8 mouse cellular contexts compared by ENCODE assay signal in genomic region chr11:84829495-84829894, GRCm38 (mm10). TPM values are rescaled to one million over a fixed set of nuclear protein-coding genes. Genes with fewer than 3 reads are reported as not detected.
DNase-seq lines count a peak whose midpoint lies in the region; ATAC-seq and TF ChIP-seq lines count a peak whose summit lies in the region.
"Not testable (repeated sequence)": the region's sequence is repeated elsewhere in the genome, so short reads cannot be mapped to it uniquely, and the experiment has no call there.

No protein-coding gene starts in this region.

- H3K9me3 ChIP-seq in MEL (replicated peaks; ENCODE audit: insufficient read depth, low read length); heart, embryonic 11.5 days (replicated peaks; ENCODE audit: control insufficient read depth, low read length); hindbrain, postnatal 0 days (ENCODE audit: low read length); limb, embryonic 11.5 days (ENCODE audit: control insufficient read depth, low read length); lung, embryonic 14.5 days (ENCODE audit: low read depth, low read length); midbrain, postnatal 0 days (ENCODE audit: low read length): not testable (repeated sequence)

- H3K79me2 ChIP-seq in MEL (ENCODE audit: control insufficient read depth, insufficient read depth, low read length, poor library complexity), result peaks cover 31% of the 10 kb centered on the region

- not testable (repeated sequence) for TF ChIP-seq POLR2A in MEL (IDR thresholded peaks at IDR 0.05; ENCODE audit: control insufficient read depth in 1 of 2, insufficient read depth in 1 of 2, low read depth in 1 of 2, low read length in 2 of 2, poor library complexity in 1 of 2); embryonic fibroblast, embryonic 13.5 days (IDR thresholded peaks at IDR 0.05; ENCODE audit: low read depth, low read length); testis, adult 2 months (IDR thresholded peaks at IDR 0.05; ENCODE audit: control insufficient read depth, low read depth, low read length)

- H3K4me1 ChIP-seq in MEL (ENCODE audit: control insufficient read depth in 1 of 2, insufficient read depth in 2 of 2, low read length in 2 of 2), result peaks cover 7 to 37% of the 10 kb centered on the region in 2 experiments
- H3K4me1 ChIP-seq in embryonic fibroblast, embryonic 13.5 days (ENCODE audit: control insufficient read depth, insufficient read depth, low read length); hindbrain, postnatal 0 days (ENCODE audit: insufficient read depth, low read length); limb, embryonic 11.5 days (ENCODE audit: control insufficient read depth, insufficient read depth, low read length); lung, embryonic 14.5 days (ENCODE audit: insufficient read depth); midbrain, postnatal 0 days (ENCODE audit: insufficient read depth, low read length); testis, adult 2 months (ENCODE audit: control insufficient read depth, insufficient read depth, low read length): not testable (repeated sequence)
- peaks cover 26% of the 10 kb centered on the region for H3K4me1 ChIP-seq in heart, embryonic 11.5 days (ENCODE audit: control insufficient read depth, insufficient read depth, low read length)

- not testable (repeated sequence) for TF ChIP-seq RAD21 in MEL (IDR thresholded peaks at IDR 0.05; ENCODE audit: low read depth, low read length)

- WGBS in heart, embryonic 11.5 days (ENCODE audit: insufficient replicate concordance), result 75% methylated on average over 11 of the region's 11 CpGs
- 81% methylated on average over 11 of the region's 11 CpGs for WGBS in hindbrain, postnatal 0 days
- WGBS in limb, embryonic 11.5 days, result 82% methylated on average over 11 of the region's 11 CpGs
- WGBS in lung, embryonic 14.5 days, result 65% methylated on average over 11 of the region's 11 CpGs
- 78% methylated on average over 11 of the region's 11 CpGs for WGBS in midbrain, postnatal 0 days

- not testable (repeated sequence) for TF ChIP-seq CTCF in MEL (IDR thresholded peaks at IDR 0.05 in 2 of 3, conservative IDR thresholded peaks at IDR 0.05 in 1 of 3; ENCODE audit: control insufficient read depth in 1 of 3, insufficient read depth in 1 of 3, low read depth in 2 of 3, low read length in 3 of 3, poor library complexity in 1 of 3, severe bottlenecking in 1 of 3); embryonic fibroblast, embryonic 13.5 days (IDR thresholded peaks at IDR 0.05; ENCODE audit: borderline replicate concordance, insufficient read depth, low read length); hindbrain, postnatal 0 days (IDR thresholded peaks at IDR 0.05; ENCODE audit: low read depth); lung, embryonic 14.5 days (IDR thresholded peaks at IDR 0.05; ENCODE audit: low read depth); midbrain, postnatal 0 days (IDR thresholded peaks at IDR 0.05); testis, adult 2 months (IDR thresholded peaks at IDR 0.05; ENCODE audit: control insufficient read depth, insufficient read depth, insufficient replicate concordance, low read depth, low read length)

- peak overlapping the region; percentile 80 for H3K4me2 ChIP-seq in heart, embryonic 11.5 days
- H3K4me2 ChIP-seq in hindbrain, postnatal 0 days (ENCODE audit: low read depth, low read length), result peak overlapping the region; percentile 93
- peak overlapping the region; percentile 92; the same call in 1 of the 2 replicates for H3K4me2 ChIP-seq in limb, embryonic 11.5 days (ENCODE audit: low read depth, severe bottlenecking)
- peak overlapping the region; percentile 90 for H3K4me2 ChIP-seq in lung, embryonic 14.5 days
- H3K4me2 ChIP-seq in midbrain, postnatal 0 days (ENCODE audit: low read depth, low read length, poor library complexity, severe bottlenecking), result peak overlapping the region; percentile 90

- peak overlapping the region; percentile 98 for H3K27ac ChIP-seq in MEL (ENCODE audit: control insufficient read depth, low read depth, low read length)
- H3K27ac ChIP-seq in embryonic fibroblast, embryonic 13.5 days (ENCODE audit: insufficient read depth, low read length), result peak overlapping the region; percentile 74
- H3K27ac ChIP-seq in heart, embryonic 11.5 days (ENCODE audit: low read depth, low read length), result peak overlapping the region; percentile 77
- peak overlapping the region; percentile 81 for H3K27ac ChIP-seq in hindbrain, postnatal 0 days
- not testable (repeated sequence) for H3K27ac ChIP-seq in limb, embryonic 11.5 days (replicated peaks; ENCODE audit: low read depth, low read length)
- H3K27ac ChIP-seq in lung, embryonic 14.5 days (ENCODE audit: low read depth), result peak overlapping the region; percentile 56
- peak overlapping the region; percentile 67 for H3K27ac ChIP-seq in midbrain, postnatal 0 days (ENCODE audit: low read depth, low read length)
- peak overlapping the region; percentile 91 for H3K27ac ChIP-seq in testis, adult 2 months (ENCODE audit: control insufficient read depth, insufficient read depth, low read depth, low read length)

- H3K36me3 ChIP-seq in MEL (ENCODE audit: control insufficient read depth in 1 of 2, insufficient read depth in 2 of 2, low read length in 2 of 2), result peaks cover 20 to 37% of the 10 kb centered on the region in 2 experiments
- peaks cover 15% of the 10 kb centered on the region for H3K36me3 ChIP-seq in heart, embryonic 11.5 days (ENCODE audit: control insufficient read depth, insufficient read depth, low read length)
- H3K36me3 ChIP-seq in hindbrain, postnatal 0 days (ENCODE audit: insufficient read depth, low read length); testis, adult 2 months (ENCODE audit: control insufficient read depth, insufficient read depth, low read length): not testable (repeated sequence)
- peaks cover 11% of the 10 kb centered on the region; the same call in 1 of the 2 replicates for H3K36me3 ChIP-seq in limb, embryonic 11.5 days (ENCODE audit: control insufficient read depth, insufficient read depth, low read length)
- peaks cover 36% of the 10 kb centered on the region for H3K36me3 ChIP-seq in lung, embryonic 14.5 days (ENCODE audit: insufficient read depth)
- peaks cover 23% of the 10 kb centered on the region for H3K36me3 ChIP-seq in midbrain, postnatal 0 days (ENCODE audit: insufficient read depth, low read length)

- peak overlapping the region; percentile 91 to 95 for H3K4me3 ChIP-seq in MEL (ENCODE audit: control insufficient read depth in 1 of 2, insufficient read depth in 1 of 2, low read depth in 2 of 2, low read length in 2 of 2)
- peak overlapping the region; percentile 50; the same call in 1 of the 2 replicates for H3K4me3 ChIP-seq in embryonic fibroblast, embryonic 13.5 days (ENCODE audit: insufficient read depth, low read length)
- H3K4me3 ChIP-seq in heart, embryonic 11.5 days (ENCODE audit: low read depth, low read length), result peak overlapping the region; percentile 84
- H3K4me3 ChIP-seq in hindbrain, postnatal 0 days (ENCODE audit: low read length), result peak overlapping the region; percentile 65
- H3K4me3 ChIP-seq in limb, embryonic 11.5 days (ENCODE audit: low read depth, low read length), result peak overlapping the region; percentile 65
- H3K4me3 ChIP-seq in lung, embryonic 14.5 days (ENCODE audit: low read depth, low read length), result peak overlapping the region; percentile 76
- peak overlapping the region; percentile 69; the same call in 1 of the 2 replicates for H3K4me3 ChIP-seq in midbrain, postnatal 0 days (ENCODE audit: low read depth, low read length)
- peak overlapping the region; percentile 95 for H3K4me3 ChIP-seq in testis, adult 2 months (ENCODE audit: control insufficient read depth, low read depth, low read length)

- ATAC-seq in heart, embryonic 11.5 days (replicated peaks; ENCODE audit: insufficient number of reproducible peaks, low FRiP score, low TSS enrichment); hindbrain, postnatal 0 days; limb, embryonic 11.5 days (ENCODE audit: insufficient number of reproducible peaks, low FRiP score, low TSS enrichment, low read depth); midbrain, postnatal 0 days (ENCODE audit: low FRiP score): not testable (repeated sequence)
- peak; percentile 7; the same call in 1 of the 2 replicates for ATAC-seq in lung, embryonic 14.5 days (ENCODE audit: insufficient read depth)

- not testable (repeated sequence) for DNase-seq in MEL (ENCODE audit: low read depth, low spot score); hindbrain, postnatal 0 days (ENCODE audit: low spot score); limb, embryonic 11.5 days (ENCODE audit: low spot score); lung, embryonic 14.5 days; midbrain, postnatal 0 days (ENCODE audit: low spot score)

- H3K27me3 ChIP-seq in MEL (ENCODE audit: control insufficient read depth in 1 of 2, insufficient read depth in 2 of 2, low read length in 2 of 2); heart, embryonic 11.5 days (ENCODE audit: control insufficient read depth, insufficient read depth, low read length); hindbrain, postnatal 0 days (ENCODE audit: insufficient read depth, low read length); limb, embryonic 11.5 days (ENCODE audit: control insufficient read depth, insufficient read depth, low read length); lung, embryonic 14.5 days (ENCODE audit: insufficient read depth, low read length); midbrain, postnatal 0 days (ENCODE audit: insufficient read depth, low read length); testis, adult 2 months (ENCODE audit: control insufficient read depth, insufficient read depth, low read length): not testable (repeated sequence)

- TF ChIP-seq EP300 in MEL (IDR thresholded peaks at IDR 0.05; ENCODE audit: low read depth in 1 of 2, low read length in 2 of 2), result not testable (repeated sequence)

- H3K9ac ChIP-seq in MEL (ENCODE audit: control insufficient read depth, low read depth, low read length, poor library complexity, severe bottlenecking), result peak overlapping the region; percentile 95
- peak overlapping the region; percentile 89; the same call in 1 of the 2 replicates for H3K9ac ChIP-seq in heart, embryonic 11.5 days (ENCODE audit: low read depth, low read length)
- peak overlapping the region; percentile 64; the same call in 1 of the 2 replicates for H3K9ac ChIP-seq in hindbrain, postnatal 0 days (replicated peaks; ENCODE audit: low read length)
- H3K9ac ChIP-seq in limb, embryonic 11.5 days (ENCODE audit: low read length); midbrain, postnatal 0 days (replicated peaks; ENCODE audit: low read length, poor library complexity, severe bottlenecking): not testable (repeated sequence)
- peak overlapping the region; percentile 75 for H3K9ac ChIP-seq in lung, embryonic 14.5 days

RNA-seq across cellular contexts. Expression of gene Dhrs11, which starts 0.7 kb away (rescaled TPM):
- total RNA-seq in MEL (2012; rRNA removed), result 29.4 and 36.6 TPM in 2 replicates
- 10 to 100 TPM in 1 of 2 experiments, not detected in 1; 37.7 TPM for polyA plus RNA-seq in MEL (2012; ENCODE audit: insufficient read depth in 1 of 2, insufficient read length in 2 of 2, low read depth in 1 of 2, low replicate concordance in 2 of 2, missing spikeins in 1 of 2)
- polyA plus RNA-seq in embryonic fibroblast, embryonic 13.5 days (2011; ENCODE audit: insufficient read length, low read depth, missing spikeins), result 9.7 and 14.1 TPM in 2 replicates
- polyA plus RNA-seq in heart, embryonic 11.5 days (2014; fragmentation: Nextera tagmentation; extraction: Ambion mirVana), result 34.3 and 43.5 TPM in 2 replicates
- 12.4 and 14.3 TPM in 2 replicates for total RNA-seq in hindbrain, postnatal 0 days (2014; rRNA removed)
- polyA plus RNA-seq in hindbrain, postnatal 0 days (2015; fragmentation: Nextera tagmentation; extraction: Ambion mirVana), result 13.8 and 16.4 TPM in 2 replicates
- polyA plus RNA-seq in limb, embryonic 11.5 days (2014; fragmentation: Nextera tagmentation; extraction: Ambion mirVana), result 11.2 and 13.9 TPM in 2 replicates
- 11.1 and 11.4 TPM in 2 replicates for polyA plus RNA-seq in lung, embryonic 14.5 days (2014; fragmentation: Nextera tagmentation; extraction: Ambion mirVana)
- 7.6 and 10.1 TPM in 2 replicates for total RNA-seq in midbrain, postnatal 0 days (2014; rRNA removed)
- 9.1 and 12.3 TPM in 2 replicates for polyA plus RNA-seq in midbrain, postnatal 0 days (2015; fragmentation: Nextera tagmentation; extraction: Ambion mirVana)
- polyA plus RNA-seq in testis, adult 2 months (2012; rRNA removed), result 34.0 and 35.2 TPM in 2 replicates

RNA-seq across cellular contexts. Expression of gene Mrm1, which starts 10.2 kb away (rescaled TPM):
- 37.8 and 41.6 TPM in 2 replicates for total RNA-seq in MEL (2012; rRNA removed)
- 10 to 100 TPM in 1 of 2 experiments, not detected in 1; 23.2 TPM for polyA plus RNA-seq in MEL (2012; ENCODE audit: insufficient read depth in 1 of 2, insufficient read length in 2 of 2, low read depth in 1 of 2, low replicate concordance in 2 of 2, missing spikeins in 1 of 2)
- 5.9 and 8.4 TPM in 2 replicates for polyA plus RNA-seq in embryonic fibroblast, embryonic 13.5 days (2011; ENCODE audit: insufficient read length, low read depth, missing spikeins)
- 13.0 and 13.4 TPM in 2 replicates for polyA plus RNA-seq in heart, embryonic 11.5 days (2014; fragmentation: Nextera tagmentation; extraction: Ambion mirVana)
- 15.0 and 23.0 TPM in 2 replicates for total RNA-seq in hindbrain, postnatal 0 days (2014; rRNA removed)
- polyA plus RNA-seq in hindbrain, postnatal 0 days (2015; fragmentation: Nextera tagmentation; extraction: Ambion mirVana), result 17.1 and 20.9 TPM in 2 replicates
- 5.9 and 8.1 TPM in 2 replicates for polyA plus RNA-seq in limb, embryonic 11.5 days (2014; fragmentation: Nextera tagmentation; extraction: Ambion mirVana)
- 7.6 and 12.1 TPM in 2 replicates for polyA plus RNA-seq in lung, embryonic 14.5 days (2014; fragmentation: Nextera tagmentation; extraction: Ambion mirVana)
- 14.2 and 15.5 TPM in 2 replicates for total RNA-seq in midbrain, postnatal 0 days (2014; rRNA removed)
- polyA plus RNA-seq in midbrain, postnatal 0 days (2015; fragmentation: Nextera tagmentation; extraction: Ambion mirVana), result 13.1 and 16.9 TPM in 2 replicates
- polyA plus RNA-seq in testis, adult 2 months (2012; rRNA removed), result 3.6 and 4.2 TPM in 2 replicates

RNA-seq across cellular contexts. Expression of gene Ggnbp2, which starts 41.1 kb away (rescaled TPM):
- total RNA-seq in MEL (2012; rRNA removed), result 55.4 and 65.2 TPM in 2 replicates
- 10 to 100 TPM; 83.0 to 89.6 TPM for polyA plus RNA-seq in MEL (2012; ENCODE audit: insufficient read depth in 1 of 2, insufficient read length in 2 of 2, low read depth in 1 of 2, low replicate concordance in 2 of 2, missing spikeins in 1 of 2)
- 87.3 and 105 TPM in 2 replicates for polyA plus RNA-seq in embryonic fibroblast, embryonic 13.5 days (2011; ENCODE audit: insufficient read length, low read depth, missing spikeins)
- 52.4 and 54.8 TPM in 2 replicates for polyA plus RNA-seq in heart, embryonic 11.5 days (2014; fragmentation: Nextera tagmentation; extraction: Ambion mirVana)
- 33.3 and 41.6 TPM in 2 replicates for total RNA-seq in hindbrain, postnatal 0 days (2014; rRNA removed)
- 63.5 and 65.2 TPM in 2 replicates for polyA plus RNA-seq in hindbrain, postnatal 0 days (2015; fragmentation: Nextera tagmentation; extraction: Ambion mirVana)
- polyA plus RNA-seq in limb, embryonic 11.5 days (2014; fragmentation: Nextera tagmentation; extraction: Ambion mirVana), result 69.3 and 69.8 TPM in 2 replicates
- polyA plus RNA-seq in lung, embryonic 14.5 days (2014; fragmentation: Nextera tagmentation; extraction: Ambion mirVana), result 63.7 and 64.2 TPM in 2 replicates
- total RNA-seq in midbrain, postnatal 0 days (2014; rRNA removed), result 39.2 and 52.1 TPM in 2 replicates
- polyA plus RNA-seq in midbrain, postnatal 0 days (2015; fragmentation: Nextera tagmentation; extraction: Ambion mirVana), result 62.9 and 65.8 TPM in 2 replicates
- 274 and 308 TPM in 2 replicates for polyA plus RNA-seq in testis, adult 2 months (2012; rRNA removed)

RNA-seq across cellular contexts. Expression of gene Myo19, which starts 50.5 kb away (rescaled TPM):
- 11.5 and 14.9 TPM in 2 replicates for total RNA-seq in MEL (2012; rRNA removed)
- polyA plus RNA-seq in MEL (2012; ENCODE audit: insufficient read depth in 1 of 2, insufficient read length in 2 of 2, low read depth in 1 of 2, low replicate concordance in 2 of 2, missing spikeins in 1 of 2), result 10 to 100 TPM in 1 of 2 experiments, not detected in 1; 27.1 TPM
- 14.5 and 15.3 TPM in 2 replicates for polyA plus RNA-seq in embryonic fibroblast, embryonic 13.5 days (2011; ENCODE audit: insufficient read length, low read depth, missing spikeins)
- 7.2 and 7.7 TPM in 2 replicates for polyA plus RNA-seq in heart, embryonic 11.5 days (2014; fragmentation: Nextera tagmentation; extraction: Ambion mirVana)
- 8.6 and 13.0 TPM in 2 replicates for total RNA-seq in hindbrain, postnatal 0 days (2014; rRNA removed)
- polyA plus RNA-seq in hindbrain, postnatal 0 days (2015; fragmentation: Nextera tagmentation; extraction: Ambion mirVana), result 4.7 and 4.9 TPM in 2 replicates
- 12.3 and 13.4 TPM in 2 replicates for polyA plus RNA-seq in limb, embryonic 11.5 days (2014; fragmentation: Nextera tagmentation; extraction: Ambion mirVana)
- polyA plus RNA-seq in lung, embryonic 14.5 days (2014; fragmentation: Nextera tagmentation; extraction: Ambion mirVana), result 11.7 and 12.6 TPM in 2 replicates
- 9.4 and 13.6 TPM in 2 replicates for total RNA-seq in midbrain, postnatal 0 days (2014; rRNA removed)
- 4.4 and 4.7 TPM in 2 replicates for polyA plus RNA-seq in midbrain, postnatal 0 days (2015; fragmentation: Nextera tagmentation; extraction: Ambion mirVana)
- polyA plus RNA-seq in testis, adult 2 months (2012; rRNA removed), result 24.5 and 24.7 TPM in 2 replicates

RNA-seq across cellular contexts. Expression of gene Pigw, which starts 50.6 kb away (rescaled TPM):
- total RNA-seq in MEL (2012; rRNA removed), result 2.5 and 2.7 TPM in 2 replicates
- 1 to 10 TPM in 1 of 2 experiments, not detected in 1; 3.5 TPM for polyA plus RNA-seq in MEL (2012; ENCODE audit: insufficient read depth in 1 of 2, insufficient read length in 2 of 2, low read depth in 1 of 2, low replicate concordance in 2 of 2, missing spikeins in 1 of 2)
- 5.4 and 8.4 TPM in 2 replicates for polyA plus RNA-seq in embryonic fibroblast, embryonic 13.5 days (2011; ENCODE audit: insufficient read length, low read depth, missing spikeins)
- polyA plus RNA-seq in heart, embryonic 11.5 days (2014; fragmentation: Nextera tagmentation; extraction: Ambion mirVana), result 2.0 and 4.0 TPM in 2 replicates
- 1.9 and 3.6 TPM in 2 replicates for total RNA-seq in hindbrain, postnatal 0 days (2014; rRNA removed)
- 1.5 and 1.6 TPM in 2 replicates for polyA plus RNA-seq in hindbrain, postnatal 0 days (2015; fragmentation: Nextera tagmentation; extraction: Ambion mirVana)
- 3.1 and 3.2 TPM in 2 replicates for polyA plus RNA-seq in limb, embryonic 11.5 days (2014; fragmentation: Nextera tagmentation; extraction: Ambion mirVana)
- polyA plus RNA-seq in lung, embryonic 14.5 days (2014; fragmentation: Nextera tagmentation; extraction: Ambion mirVana), result 1.9 and 2.9 TPM in 2 replicates
- total RNA-seq in midbrain, postnatal 0 days (2014; rRNA removed), result 1.9 and 3.7 TPM in 2 replicates
- 1.6 and 1.7 TPM in 2 replicates for polyA plus RNA-seq in midbrain, postnatal 0 days (2015; fragmentation: Nextera tagmentation; extraction: Ambion mirVana)
- 1.9 and 2.9 TPM in 2 replicates for polyA plus RNA-seq in testis, adult 2 months (2012; rRNA removed)
